Mouse (Mus musculus) kidney, postnatal 10 days (tissue): ENCODE data around the gene Ddx54.

Source experiments
- DNase-seq: peaks from one replicate; pipeline ENCODE4 v3.0.0; 2021; ENCODE audit warnings: mixed read lengths

Gene Ddx54

GRCm38 (mm10) chr5:120647814-120648491 is 35.4 kb downstream of the Ddx54 start:
- DNase-seq = no peak

- peak; percentile 60 for DNase-seq
Measured at GRCm38 (mm10) chr5:120648569-120649373, 36.2 kb downstream of the Ddx54 start, which contains the start of gene Rasal1. Rasal1 (plus strand) TSS chr5:120648812.

GRCm38 (mm10) chr5:120649374-120649933 is 36.9 kb downstream of the Ddx54 start:
- no peak for DNase-seq

DNA sequence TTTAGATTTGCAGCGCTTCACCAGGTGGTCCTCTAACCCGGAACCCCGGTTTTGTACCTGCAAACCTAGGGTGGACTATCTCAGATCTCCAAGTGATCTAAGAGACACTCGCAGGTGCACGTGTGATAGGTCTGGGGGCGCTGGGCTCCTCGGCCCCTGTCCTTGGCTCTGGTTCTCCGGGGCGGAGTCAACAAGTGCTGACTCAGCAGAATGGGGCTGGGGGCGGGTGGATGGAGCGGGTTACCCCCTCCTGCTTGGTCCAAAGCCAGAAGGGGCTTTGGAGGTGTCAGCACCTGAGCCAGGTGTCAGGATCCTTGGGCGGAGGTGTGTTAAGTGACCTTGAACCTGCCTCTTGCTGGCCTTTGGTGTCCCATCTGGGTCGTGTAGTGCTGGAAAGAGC is 37.4 kb downstream of the Ddx54 start:
- DNase-seq = no peak

DNA sequence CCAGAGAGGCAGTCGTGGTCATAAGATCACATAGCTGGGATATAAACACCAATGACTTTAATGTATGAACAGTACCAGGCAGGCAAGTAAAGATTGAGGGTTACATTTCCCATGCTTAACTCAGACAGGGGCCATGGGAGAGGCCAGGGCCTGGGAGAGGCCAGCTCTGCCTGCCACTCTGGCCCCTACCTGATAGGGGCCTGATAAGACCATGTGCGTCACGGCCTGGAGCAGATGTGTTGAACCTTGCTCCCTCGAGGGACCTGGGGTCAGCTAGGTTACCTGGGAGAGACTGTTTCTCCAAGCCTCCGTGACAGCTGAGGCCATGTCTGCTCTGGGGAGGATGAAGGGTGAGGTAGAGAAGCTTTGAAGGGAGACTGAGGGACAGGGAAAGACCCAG is 38.7 kb downstream of the Ddx54 start:
- DNase-seq = no peak

- no peak for DNase-seq
Measured at GRCm38 (mm10) chr5:120652915-120653701, 40.6 kb downstream of the Ddx54 start.

- no peak for DNase-seq
Measured at GRCm38 (mm10) chr5:120653873-120654272, 41.3 kb downstream of the Ddx54 start.

DNA sequence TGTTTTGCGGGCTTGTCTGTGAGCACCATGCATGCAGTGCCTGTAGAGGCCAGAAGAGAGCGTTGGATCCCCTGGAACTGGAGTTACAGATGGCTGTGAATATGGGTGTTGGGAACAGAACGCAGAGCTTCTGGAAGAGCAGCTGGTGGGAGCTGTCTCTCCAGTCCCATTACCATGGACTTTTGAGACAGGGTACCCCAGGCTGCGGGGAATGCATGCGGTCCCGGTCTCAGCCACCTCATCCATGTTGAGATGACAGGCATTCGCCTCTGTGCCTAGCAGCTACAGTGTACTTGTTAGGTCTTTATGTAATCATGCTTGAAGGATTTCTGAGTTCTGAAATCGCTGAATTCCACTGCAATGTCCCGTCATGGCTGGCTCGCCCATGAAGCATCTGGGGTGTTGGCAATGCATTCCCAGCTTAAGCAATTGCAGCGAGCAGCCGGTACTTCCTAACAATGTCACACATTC is 43.8 kb downstream of the Ddx54 start:
- no peak for DNase-seq

DNA sequence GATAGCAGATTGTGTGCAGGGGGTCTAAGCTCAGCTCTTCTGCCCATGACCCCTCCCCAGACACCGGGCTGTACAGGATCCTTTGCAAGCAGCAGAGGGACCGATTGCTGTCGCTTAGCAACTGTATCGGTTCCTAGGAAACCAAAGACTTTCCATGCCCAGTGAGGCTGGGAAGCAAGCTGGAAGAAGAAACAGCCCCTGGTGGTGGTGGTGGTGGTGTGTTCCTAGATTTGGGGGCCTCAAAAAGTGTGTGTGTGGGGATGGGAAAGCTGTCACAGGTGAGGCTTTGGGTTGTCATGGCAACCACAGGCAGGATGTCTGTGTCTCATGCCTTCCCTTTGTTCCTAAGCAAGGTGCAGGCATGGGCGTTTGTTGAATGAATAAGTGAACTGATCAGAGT is 48.3 kb downstream of the Ddx54 start:
- no peak for DNase-seq

DNA sequence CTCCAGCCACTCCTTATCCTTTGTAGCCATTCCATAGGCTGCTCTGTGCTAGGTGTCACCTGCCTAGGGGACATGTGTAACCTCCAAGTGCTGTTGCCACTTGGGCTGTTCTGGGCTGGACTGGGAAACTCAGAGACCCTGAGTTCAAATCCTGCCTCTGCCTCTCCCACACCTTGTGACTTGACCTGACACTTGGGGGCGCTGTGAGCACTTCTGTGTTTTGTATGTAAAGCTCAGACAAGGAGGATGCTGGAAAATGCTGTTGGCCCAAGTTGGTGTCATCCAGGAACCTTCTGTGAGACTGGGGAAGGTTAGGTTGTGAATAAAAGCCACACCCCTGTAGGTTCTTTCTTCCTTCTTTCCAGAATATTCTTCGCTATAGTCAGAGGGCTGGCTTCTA is 52.3 kb downstream of the Ddx54 start:
- DNase-seq = no peak

DNA sequence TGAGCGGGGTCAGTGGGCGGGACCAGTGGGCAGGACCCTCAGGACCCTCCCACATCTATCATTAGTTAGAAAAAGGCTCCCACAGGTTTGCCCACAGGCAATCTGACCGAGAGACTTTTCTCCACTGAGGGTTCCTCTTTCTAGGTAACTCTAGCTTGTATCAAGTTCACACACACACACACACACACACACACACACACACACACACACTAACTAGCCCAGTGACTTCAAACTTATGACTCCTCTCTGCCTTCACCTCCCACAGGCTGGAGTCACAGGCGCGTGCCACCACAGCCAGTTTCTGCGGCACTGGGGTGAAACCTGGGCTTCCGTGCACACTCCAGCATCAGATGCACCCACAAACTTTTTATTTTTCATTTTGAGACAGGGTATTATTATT is 56.2 kb downstream of the Ddx54 start:
- no peak for DNase-seq

GRCm38 (mm10) chr5:120670132-120670531 is 57.6 kb downstream of the Ddx54 start:
- DNase-seq = no peak

GRCm38 (mm10) chr5:120671865-120672264 is 59.3 kb downstream of the Ddx54 start:
- DNase-seq = no peak

DNA sequence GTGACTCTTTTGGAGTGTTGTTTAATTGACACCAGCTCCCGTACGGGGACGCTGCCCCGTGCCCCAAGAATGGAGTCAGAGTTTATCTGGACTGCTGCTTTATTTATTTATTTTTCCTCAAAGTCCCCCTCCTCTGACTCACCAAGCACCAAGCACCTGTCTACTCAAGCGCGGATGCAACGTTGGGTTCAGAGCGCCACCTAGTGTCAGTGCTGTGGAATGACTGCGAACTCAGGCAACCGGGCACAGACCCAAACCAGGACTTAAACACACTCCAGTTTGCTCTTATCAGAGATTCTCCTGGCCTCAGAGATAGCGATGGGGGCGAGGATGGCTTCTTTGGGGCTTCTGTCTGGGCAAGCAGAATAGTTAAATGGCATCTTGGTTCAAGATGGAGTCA is 61.1 kb downstream of the Ddx54 start:
- peak; percentile 69 for DNase-seq

- DNase-seq = peak; percentile 58
Measured at GRCm38 (mm10) chr5:120674229-120675145, 61.9 kb downstream of the Ddx54 start.

DNA sequence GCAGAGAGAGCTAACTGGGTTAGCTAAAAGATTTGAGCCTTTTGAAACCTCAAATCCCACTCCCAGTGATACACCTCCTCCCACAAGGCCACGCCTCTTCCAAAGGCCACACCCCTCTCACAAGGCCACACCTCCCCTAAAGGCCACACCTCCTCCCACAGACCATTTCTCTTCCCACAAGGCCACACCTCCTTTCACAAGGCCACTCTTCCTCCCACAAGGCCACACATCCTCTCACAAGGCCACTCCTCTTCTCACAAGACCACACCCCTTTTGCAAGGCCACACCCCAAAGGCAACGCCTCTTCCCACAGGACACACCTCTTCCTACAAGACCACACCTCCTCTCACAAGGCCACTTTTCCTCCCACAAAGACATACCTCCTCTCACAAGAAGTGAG is 65.0 kb downstream of the Ddx54 start:
- DNase-seq = no peak
